Mouse (Mus musculus) G1E (cell line): ENCODE data around the gene Gm42372. TPM values are rescaled to one million over a fixed set of nuclear protein-coding genes. Genes with fewer than 3 reads are reported as not detected.

Source experiments
- ATAC-seq: 2 replicates; pipeline ENCODE4 v1.8.0; 2016; ENCODE audit warnings: mild to moderate bottlenecking; ENCODE audit not compliant: insufficient number of reproducible peaks, poor library complexity, low FRiP score, severe bottlenecking; ENCODE audit errors: extremely low read depth
- DNase-seq: peaks from one replicate; pipeline ENCODE4 v3.0.0; 2012; ENCODE audit warnings: low spot score
- H3K27me3 ChIP-seq: 2 replicates; pipeline ENCODE4 v1.6.1; 2012; ENCODE audit warnings: mild to moderate bottlenecking, low read length, inconsistent platforms; ENCODE audit not compliant: insufficient read depth
- H3K36me3 ChIP-seq: replicated peaks from 2 replicates; pipeline ENCODE3; 2012; ENCODE audit warnings: mild to moderate bottlenecking, inconsistent platforms
- H3K4me1 ChIP-seq: 2 replicates; pipeline ENCODE4 v1.6.1; 2012; ENCODE audit warnings: low read depth, low read length, inconsistent platforms, mixed read lengths; ENCODE audit not compliant: insufficient read depth
- H3K4me3 ChIP-seq: 2 replicates; pipeline ENCODE4 v1.5.1; 2012; ENCODE audit warnings: low read depth, mild to moderate bottlenecking, inconsistent platforms, low read length, moderate library complexity, mixed read lengths
- H3K9me3 ChIP-seq: replicated peaks from 2 replicates; pipeline ENCODE4 v1.6.1; 2012; ENCODE audit warnings: inconsistent platforms
- CTCF ChIP-seq: IDR thresholded peaks from 2 replicates; pipeline ENCODE4 v1.5.1; 2012; ENCODE audit warnings: low read depth, low read length, inconsistent platforms, mixed read lengths
- GATA1 ChIP-seq: IDR thresholded peaks from 2 replicates; pipeline ENCODE4 v1.6.1; 2012; ENCODE audit warnings: borderline replicate concordance, low read length, inconsistent platforms, mixed read lengths
- GATA2 ChIP-seq: IDR thresholded peaks from 2 replicates; pipeline ENCODE4 v1.6.1; 2012; ENCODE audit warnings: low read depth, low read length, inconsistent platforms, borderline replicate concordance
- POLR2AphosphoS5 ChIP-seq: IDR thresholded peaks from 2 replicates; pipeline ENCODE4 v1.6.1; 2012; ENCODE audit warnings: low read depth, low read length, inconsistent platforms; ENCODE audit not compliant: insufficient replicate concordance
- TAL1 ChIP-seq: conservative IDR thresholded peaks from 2 replicates; pipeline ENCODE4 v1.6.1; 2012; ENCODE audit warnings: low read depth, low read length, inconsistent platforms, mixed read lengths
- polyA plus RNA-seq: library from polyadenylated mRNA; stranded (reverse); fragments of >175 nt; gene quantifications from 2 replicates; pipeline ENCODE4 v1.2.3, GENCODE M21; 2012
- total RNA-seq, 2 experiments: library from RNA; stranded (forward) in 1 of 2; stranded (reverse) in 1 of 2; fragments of 200-1000 nt in 1 of 2; fragments of >200 nt in 1 of 2; fragmentation: Nextera tagmentation in 1 of 2; gene quantifications; 2 replicates each; pipeline ENCODE4 v1.2.3; 2014 to 2017

The Gm42372 gene
- total RNA-seq (2014; fragmentation: Nextera tagmentation) (not detected in 2 replicates), total RNA-seq (2017) (0.06 and 0.22 TPM in 2 replicates), polyA plus RNA-seq (not detected in 2 replicates)

DNA sequence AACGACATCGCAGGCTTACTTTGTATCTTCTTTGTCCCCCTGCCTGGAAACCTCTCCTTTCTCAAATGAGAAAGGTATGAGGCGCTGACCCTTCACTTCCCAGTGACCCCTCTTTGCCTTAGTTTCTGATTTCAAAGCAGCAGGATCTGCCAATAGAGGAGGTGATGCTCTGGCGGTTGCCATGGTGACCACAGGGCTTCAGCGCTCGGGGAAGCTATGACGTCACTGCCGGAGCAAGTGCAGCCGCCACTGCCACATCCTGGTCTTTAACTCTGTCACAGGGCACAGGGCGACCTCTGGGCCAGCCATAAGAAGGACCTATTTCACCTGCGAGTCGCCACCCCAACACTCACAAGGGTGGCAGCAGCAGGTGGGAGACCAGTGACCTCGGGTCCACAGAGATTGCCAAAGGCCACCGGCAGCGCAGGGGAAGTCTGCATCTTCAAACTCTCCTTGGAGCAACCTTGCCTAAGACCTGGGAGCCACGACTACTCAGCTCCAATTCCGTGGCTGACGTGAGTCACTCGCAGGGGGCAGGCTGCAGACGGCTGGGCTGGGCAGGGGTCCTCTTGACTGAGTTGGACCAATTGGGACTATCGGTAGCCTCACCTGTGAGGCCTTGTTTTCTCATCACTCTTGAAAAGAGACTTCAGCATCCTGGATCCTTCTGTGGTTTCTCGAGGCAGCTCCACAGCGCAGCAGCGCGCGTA is at the start of gene Gm42372:
Gene Gm42372, plus strand, starts transcription at position 228 of the 710 bp plus-strand sequence.
- Histone ChIP-seq H3K36me3 (no peaks in the 10 kb centered on the region), H3K4me1 (peaks cover 38% of the 10 kb centered on the region), H3K9me3 (no peaks in the 10 kb centered on the region), H3K27me3 (peaks cover 6% of the 10 kb centered on the region; the same call in 1 of the 2 replicates), H3K4me3 (no peak within 1 kb of the TSS)
- TF ChIP-seq GATA2: no peak
- TF ChIP-seq GATA1: no peak
- no peak for TF ChIP-seq CTCF
- TF ChIP-seq POLR2AphosphoS5: no peak
- no peak for TF ChIP-seq TAL1
- ATAC-seq (no peak), DNase-seq (no peak)

DNA sequence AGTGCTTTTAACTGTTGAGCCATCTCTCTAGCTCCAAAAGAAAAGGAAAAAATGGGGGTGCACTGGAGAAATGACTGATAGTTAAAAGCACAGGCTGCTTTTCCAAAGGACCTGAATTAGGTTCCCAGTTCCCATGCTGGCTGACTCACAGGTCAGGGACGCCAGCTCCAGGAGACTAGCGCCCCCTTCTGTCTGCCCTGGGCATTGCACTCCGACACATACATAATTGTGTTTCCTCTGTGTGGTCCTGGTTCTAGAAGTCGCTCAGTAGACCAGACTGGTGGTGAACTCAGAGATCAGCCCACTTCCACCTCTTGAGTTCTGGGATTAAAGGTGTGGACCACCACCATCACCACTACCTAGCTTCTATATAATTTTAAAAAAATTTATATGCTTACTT is 45.6 kb upstream of the Gm42372 start:
- no peak for ATAC-seq
- H3K36me3 ChIP-seq: no peaks in the 10 kb centered on the region
- peaks cover 24% of the 10 kb centered on the region for H3K27me3 ChIP-seq
- no peak for DNase-seq
- no peaks in the 10 kb centered on the region for H3K9me3 ChIP-seq
- no peak overlapping the region for H3K4me3 ChIP-seq
- TF ChIP-seq GATA2 (no peak), CTCF (peak; percentile 52), TAL1 (no peak)
- peaks cover 1% of the 10 kb centered on the region; the same call in 1 of the 2 replicates for H3K4me1 ChIP-seq

DNA sequence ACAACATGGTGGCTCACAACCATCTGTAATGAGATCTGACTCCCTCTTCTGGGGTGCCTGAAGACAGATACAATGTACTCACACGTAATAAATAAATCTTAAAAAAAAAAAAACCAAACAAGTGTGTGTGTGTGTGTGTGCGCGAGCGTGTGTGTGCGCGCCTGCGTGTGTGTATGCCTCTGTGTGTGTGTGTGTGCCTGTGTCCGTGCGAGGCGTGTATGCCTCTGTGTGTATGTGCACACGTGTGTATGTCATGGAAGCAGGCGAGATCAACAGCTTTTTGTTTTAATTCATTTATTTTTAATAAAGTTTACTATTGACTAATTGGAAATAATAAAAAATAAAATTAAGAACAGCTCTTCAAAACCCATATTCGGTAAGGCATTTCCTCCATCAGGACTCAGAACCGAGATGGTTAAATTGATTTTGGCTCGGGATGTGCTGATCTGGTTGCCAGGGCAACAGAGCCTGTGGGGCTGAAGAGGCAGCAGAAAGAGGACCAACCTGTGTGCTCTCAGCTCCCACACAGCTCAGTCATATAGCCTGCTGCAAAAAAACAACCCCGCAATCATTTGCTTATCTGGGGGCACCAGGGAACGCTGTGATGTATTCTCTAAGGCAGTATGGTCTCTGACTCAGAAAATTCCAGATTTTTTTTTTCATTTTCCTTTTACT is 44.6 kb upstream of the Gm42372 start:
- DNase-seq (no peak), ATAC-seq (no peak)
- Histone ChIP-seq H3K9me3 (no peaks in the 10 kb centered on the region), H3K36me3 (no peaks in the 10 kb centered on the region), H3K4me1 (no peaks in the 10 kb centered on the region), H3K4me3 (no peak overlapping the region), H3K27me3 (peaks cover 26% of the 10 kb centered on the region)
- no peak for TF ChIP-seq GATA2
- no peak for TF ChIP-seq POLR2AphosphoS5
- no peak for TF ChIP-seq CTCF
- TF ChIP-seq TAL1: no peak
- no peak for TF ChIP-seq GATA1

DNA sequence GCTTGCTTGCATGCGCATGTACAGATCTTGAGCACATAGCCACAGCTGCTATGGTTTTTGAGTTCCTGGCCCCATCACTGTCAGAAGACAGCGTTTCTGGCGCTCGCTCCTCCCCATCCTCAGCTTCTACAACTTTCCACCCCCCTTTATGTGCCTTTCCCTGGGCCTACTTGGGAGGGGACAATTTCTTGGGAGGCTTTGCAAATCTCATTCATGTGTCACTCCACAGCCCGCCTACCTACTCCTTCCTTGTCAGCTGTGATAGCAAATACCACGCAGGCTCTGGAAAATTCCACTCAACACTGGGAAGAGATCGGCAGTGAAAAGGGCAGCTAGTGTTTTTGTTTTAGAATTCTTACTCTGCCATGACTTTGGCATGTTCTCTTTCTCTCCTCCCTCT is 42.6 kb upstream of the Gm42372 start:
- H3K9me3 ChIP-seq: peaks cover 9% of the 10 kb centered on the region
- peaks cover 36% of the 10 kb centered on the region for H3K27me3 ChIP-seq
- DNase-seq: no peak
- TF ChIP-seq CTCF (no peak), TAL1 (no peak), POLR2AphosphoS5 (no peak), GATA1 (no peak), GATA2 (no peak)
- no peak overlapping the region for H3K4me3 ChIP-seq
- no peaks in the 10 kb centered on the region for H3K36me3 ChIP-seq
- ATAC-seq: no peak
- no peaks in the 10 kb centered on the region for H3K4me1 ChIP-seq

DNA sequence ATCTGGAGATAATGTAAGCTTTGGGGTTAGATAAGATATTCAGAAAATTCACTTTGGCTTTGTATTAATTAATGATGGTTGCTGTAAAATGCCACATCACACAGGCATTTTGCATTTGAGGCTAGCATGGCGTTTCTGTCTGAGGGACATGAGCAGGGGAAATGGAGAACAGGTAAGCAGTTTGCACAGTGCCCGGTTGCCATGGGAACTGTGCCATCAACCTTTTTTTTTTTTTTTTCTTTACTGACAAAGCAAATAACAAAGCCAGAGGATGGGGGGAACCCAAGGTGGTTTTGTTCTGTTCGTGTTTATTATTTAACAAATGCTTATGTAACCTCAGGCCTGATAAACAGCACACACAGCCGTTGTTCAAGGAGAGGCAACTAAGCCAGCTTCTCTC is 40.0 kb upstream of the Gm42372 start:
- no peak for DNase-seq
- Histone ChIP-seq H3K9me3 (peaks cover 9% of the 10 kb centered on the region), H3K36me3 (no peaks in the 10 kb centered on the region), H3K4me1 (no peaks in the 10 kb centered on the region), H3K4me3 (no peak overlapping the region), H3K27me3 (peaks cover 33% of the 10 kb centered on the region)
- TF ChIP-seq GATA1: no peak
- TF ChIP-seq TAL1: no peak
- no peak for TF ChIP-seq GATA2
- TF ChIP-seq POLR2AphosphoS5: no peak
- no peak for TF ChIP-seq CTCF
- no peak for ATAC-seq

DNA sequence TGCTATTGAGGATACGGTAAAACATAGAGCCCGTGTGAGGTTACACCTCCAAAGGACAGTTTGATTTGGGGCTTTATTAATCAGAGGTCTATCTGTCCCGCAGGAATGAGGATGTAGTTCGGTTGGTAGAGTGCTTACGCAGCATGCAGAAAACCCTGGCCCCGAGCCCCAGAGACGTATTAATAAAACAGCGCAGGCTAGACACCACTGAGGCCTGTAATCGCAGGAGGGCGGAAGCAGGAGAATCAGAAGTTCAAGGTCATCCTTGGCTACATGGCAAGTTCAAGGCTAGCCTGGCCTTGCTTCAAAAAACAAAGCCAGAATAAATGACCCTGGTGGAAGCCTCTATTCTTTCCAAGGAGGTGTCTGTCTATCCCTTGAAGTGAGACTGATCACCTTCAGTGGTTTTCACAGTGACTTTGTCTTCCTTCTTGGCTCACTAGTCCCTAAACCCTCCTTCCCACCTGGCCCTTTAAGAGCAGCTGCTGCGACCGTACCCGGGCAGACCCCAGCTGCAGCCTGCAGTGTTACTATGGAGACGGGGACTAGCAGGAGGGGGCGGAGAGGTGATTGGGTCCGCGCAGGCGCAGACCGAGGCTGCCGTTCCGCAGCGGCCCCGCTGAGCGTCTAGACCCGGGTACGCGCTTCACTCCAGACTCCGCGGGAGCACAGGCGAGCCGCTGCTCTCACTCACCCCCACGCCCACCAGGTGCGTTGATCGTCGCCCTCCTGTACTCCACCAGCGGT is 38.7 kb upstream of the Gm42372 start, which contains the start of gene Pnmal2:
Gene Pnmal2, plus strand, starts transcription at position 622 of the 747 bp plus-strand sequence.
- Histone ChIP-seq H3K27me3 (peaks cover 34% of the 10 kb centered on the region), H3K9me3 (peaks cover 9% of the 10 kb centered on the region), H3K36me3 (no peaks in the 10 kb centered on the region), H3K4me3 (no peak within 1 kb of the TSS), H3K4me1 (no peaks in the 10 kb centered on the region)
- ATAC-seq: no peak
- DNase-seq: no peak
- TF ChIP-seq GATA2 (no peak), CTCF (no peak), POLR2AphosphoS5 (no peak), TAL1 (no peak), GATA1 (no peak)
